Mouse (Mus musculus) hindlimb bud, embryonic 11.5 days (tissue): ENCODE data around the gene Atf3.
"Not testable (repeated sequence)": the region's sequence is repeated elsewhere in the genome, so short reads cannot be mapped to it uniquely, and the experiment has no call there.

Experiments used
- DNase-seq: peaks from one replicate; pipeline ENCODE4 v3.0.0-alpha.2; 2012; ENCODE audit warnings: low read depth, low spot score; ENCODE audit errors: extremely low spot score

Gene Atf3

GRCm38 (mm10) chr1:191164717-191165116 lies 53.1 kb downstream of the Atf3 start, which contains the start of gene Fam71a:
TSS of gene Fam71a (minus strand) at chr1:191164817.
- DNase-seq, result no peak

- DNase-seq, result no peak
Observed at GRCm38 (mm10) chr1:191154314-191154713, 63.5 kb downstream of the Atf3 start.

GRCm38 (mm10) chr1:191153052-191153451 lies 64.8 kb downstream of the Atf3 start:
- DNase-seq, result peak; percentile 8

- DNase-seq, result no peak
Observed at GRCm38 (mm10) chr1:191150924-191151605, 66.8 kb downstream of the Atf3 start.

- DNase-seq, result not testable (repeated sequence)
Observed at GRCm38 (mm10) chr1:191149489-191149888, 68.3 kb downstream of the Atf3 start.

- DNase-seq, result no peak
Observed at GRCm38 (mm10) chr1:191140983-191141382, 76.9 kb downstream of the Atf3 start.

- no peak for DNase-seq
Observed at GRCm38 (mm10) chr1:191138874-191139495, 78.9 kb downstream of the Atf3 start.

- DNase-seq, result no peak
Observed at GRCm38 (mm10) chr1:191138436-191138835, 79.4 kb downstream of the Atf3 start.

- no peak for DNase-seq
Observed at GRCm38 (mm10) chr1:191135406-191135805, 82.4 kb downstream of the Atf3 start.

- no peak for DNase-seq
Observed at GRCm38 (mm10) chr1:191132934-191133333, 84.9 kb downstream of the Atf3 start.

GRCm38 (mm10) chr1:191132240-191132639 lies 85.6 kb downstream of the Atf3 start:
- no peak for DNase-seq

- no peak for DNase-seq
Observed at GRCm38 (mm10) chr1:191131692-191132091, 86.1 kb downstream of the Atf3 start.

- DNase-seq, result no peak
Observed at GRCm38 (mm10) chr1:191125811-191126638, 91.8 kb downstream of the Atf3 start.

- DNase-seq, result no peak
Observed at GRCm38 (mm10) chr1:191124288-191124687, 93.6 kb downstream of the Atf3 start.

- DNase-seq, result no peak
Observed at GRCm38 (mm10) chr1:191123696-191124095, 94.1 kb downstream of the Atf3 start.

GRCm38 (mm10) chr1:191122744-191123143 lies 95.1 kb downstream of the Atf3 start:
- DNase-seq, result no peak
